Mouse (Mus musculus): ENCODE measurements around the gene Lin37.

The Lin37 gene

GRCm38 (mm10) chr7:30553810-30554584, 5.6 kb downstream of the Lin37 start:
- DNase-seq (ENCODE audit: extremely low spot score, low read depth, low spot score): no peak

GRCm38 (mm10) chr7:30553021-30553589, 6.5 kb downstream of the Lin37 start:
- no peak for DNase-seq (ENCODE audit: extremely low spot score, low read depth, low spot score)

GRCm38 (mm10) chr7:30552102-30553020, 7.3 kb downstream of the Lin37 start, which contains the start of the genes Hspb6 and Proser3:
Gene Hspb6, plus strand, starts transcription at chr7:30552178.
Gene Proser3, minus strand, starts transcription at chr7:30552299.
- peak; percentile 94 for DNase-seq (ENCODE audit: extremely low spot score, low read depth, low spot score)

- no peak for DNase-seq (ENCODE audit: extremely low spot score, low read depth, low spot score)
Observed at GRCm38 (mm10) chr7:30551445-30552101, 8.1 kb downstream of the Lin37 start.

GRCm38 (mm10) chr7:30550603-30551002, 9.0 kb downstream of the Lin37 start:
- no peak for DNase-seq (ENCODE audit: extremely low spot score, low read depth, low spot score)

- DNase-seq (ENCODE audit: extremely low spot score, low read depth, low spot score): no peak
Observed at GRCm38 (mm10) chr7:30549880-30550279, 9.8 kb downstream of the Lin37 start.

GRCm38 (mm10) chr7:30544327-30544726, 15.3 kb downstream of the Lin37 start:
- no peak for DNase-seq (ENCODE audit: extremely low spot score, low read depth, low spot score)

- no peak for DNase-seq (ENCODE audit: extremely low spot score, low read depth, low spot score)
Observed at GRCm38 (mm10) chr7:30540572-30540971, 19.1 kb downstream of the Lin37 start.

- DNase-seq (ENCODE audit: extremely low spot score, low read depth, low spot score): peak; percentile 92
Observed at GRCm38 (mm10) chr7:30534633-30535577, 24.7 kb downstream of the Lin37 start, which contains the start of gene Arhgap33. Gene Arhgap33, minus strand, starts transcription at chr7:30535060.

GRCm38 (mm10) chr7:30533941-30534632, 25.6 kb downstream of the Lin37 start:
- DNase-seq (ENCODE audit: extremely low spot score, low read depth, low spot score): no peak

GRCm38 (mm10) chr7:30532931-30533330, 26.7 kb downstream of the Lin37 start:
- no peak for DNase-seq (ENCODE audit: extremely low spot score, low read depth, low spot score)

- no peak for DNase-seq (ENCODE audit: extremely low spot score, low read depth, low spot score)
Observed at GRCm38 (mm10) chr7:30531291-30531815, 28.3 kb downstream of the Lin37 start.

GRCm38 (mm10) chr7:30526981-30527380, 32.7 kb downstream of the Lin37 start:
- DNase-seq (ENCODE audit: extremely low spot score, low read depth, low spot score): no peak

GRCm38 (mm10) chr7:30526399-30526798, 33.2 kb downstream of the Lin37 start:
- no peak for DNase-seq (ENCODE audit: extremely low spot score, low read depth, low spot score)

GRCm38 (mm10) chr7:30525954-30526353, 33.7 kb downstream of the Lin37 start:
- DNase-seq (ENCODE audit: extremely low spot score, low read depth, low spot score): no peak

GRCm38 (mm10) chr7:30524487-30524886, 35.2 kb downstream of the Lin37 start:
- no peak for DNase-seq (ENCODE audit: extremely low spot score, low read depth, low spot score)

- no peak for DNase-seq (ENCODE audit: extremely low spot score, low read depth, low spot score)
Observed at GRCm38 (mm10) chr7:30522871-30523270, 36.8 kb downstream of the Lin37 start.

- no peak for DNase-seq (ENCODE audit: extremely low spot score, low read depth, low spot score)
Observed at GRCm38 (mm10) chr7:30520856-30521255, 38.8 kb downstream of the Lin37 start.

GRCm38 (mm10) chr7:30520396-30520795, 39.2 kb downstream of the Lin37 start:
- DNase-seq (ENCODE audit: extremely low spot score, low read depth, low spot score): no peak
